Mouse (Mus musculus) brain, embryonic 18.5 days (tissue): ENCODE results near the gene Clba1.

Source experiments
- DNase-seq: peaks from one replicate; pipeline ENCODE4 v3.0.0-alpha.2; 2012; ENCODE audit warnings: low read depth, low spot score

Clba1 gene

DNA sequence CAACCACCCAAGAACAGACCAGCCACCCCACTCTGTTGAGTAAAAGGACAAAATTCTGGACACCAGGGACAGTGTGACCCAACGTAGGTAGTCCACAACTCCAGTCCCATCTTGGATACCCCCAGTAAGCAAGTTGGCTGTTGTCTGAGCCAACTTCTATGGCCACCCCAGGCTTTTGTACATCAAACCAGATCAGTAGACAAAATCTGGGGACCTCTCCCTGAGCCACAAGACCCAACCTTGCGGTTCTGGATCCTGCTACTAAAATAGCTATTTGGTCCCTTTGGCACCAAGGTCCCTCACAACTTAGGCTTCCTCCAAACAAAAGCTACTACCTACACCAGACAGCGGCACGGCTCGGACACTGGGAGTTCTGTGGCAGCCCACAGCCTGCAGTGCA lies 13.7 kb upstream of the Clba1 start:
- DNase-seq, result no peak

DNA sequence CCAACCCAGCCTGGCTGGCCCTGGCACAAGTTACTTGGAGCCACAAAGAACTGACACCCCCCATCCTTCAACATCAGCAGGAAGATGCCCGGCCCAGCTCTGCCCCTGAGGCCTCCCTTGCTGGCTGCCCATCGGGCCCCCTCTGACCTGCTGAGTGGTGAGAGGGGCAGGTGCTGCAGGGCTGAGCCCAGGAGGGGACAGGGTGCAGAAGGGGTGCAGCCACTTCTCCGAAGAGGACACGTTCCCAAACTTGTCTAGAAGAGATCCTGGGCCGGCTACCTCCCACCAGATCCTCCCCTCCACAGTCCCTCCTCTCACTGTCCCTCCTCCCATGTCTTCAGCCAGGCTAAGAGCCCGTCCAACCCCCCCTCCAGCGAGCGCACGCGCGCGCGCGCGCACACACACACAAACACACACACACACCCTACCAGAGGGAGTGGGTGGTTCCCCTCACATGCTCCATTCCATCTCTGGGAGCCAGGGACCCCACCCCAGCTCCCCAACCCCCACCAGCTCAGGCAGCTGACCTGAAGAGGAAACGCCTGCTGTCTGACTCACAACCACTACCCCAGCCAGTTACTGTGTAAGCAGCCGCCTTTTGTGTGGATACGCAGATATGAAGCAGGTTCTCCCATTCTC lies 13.2 kb upstream of the Clba1 start:
- no peak for DNase-seq

DNA sequence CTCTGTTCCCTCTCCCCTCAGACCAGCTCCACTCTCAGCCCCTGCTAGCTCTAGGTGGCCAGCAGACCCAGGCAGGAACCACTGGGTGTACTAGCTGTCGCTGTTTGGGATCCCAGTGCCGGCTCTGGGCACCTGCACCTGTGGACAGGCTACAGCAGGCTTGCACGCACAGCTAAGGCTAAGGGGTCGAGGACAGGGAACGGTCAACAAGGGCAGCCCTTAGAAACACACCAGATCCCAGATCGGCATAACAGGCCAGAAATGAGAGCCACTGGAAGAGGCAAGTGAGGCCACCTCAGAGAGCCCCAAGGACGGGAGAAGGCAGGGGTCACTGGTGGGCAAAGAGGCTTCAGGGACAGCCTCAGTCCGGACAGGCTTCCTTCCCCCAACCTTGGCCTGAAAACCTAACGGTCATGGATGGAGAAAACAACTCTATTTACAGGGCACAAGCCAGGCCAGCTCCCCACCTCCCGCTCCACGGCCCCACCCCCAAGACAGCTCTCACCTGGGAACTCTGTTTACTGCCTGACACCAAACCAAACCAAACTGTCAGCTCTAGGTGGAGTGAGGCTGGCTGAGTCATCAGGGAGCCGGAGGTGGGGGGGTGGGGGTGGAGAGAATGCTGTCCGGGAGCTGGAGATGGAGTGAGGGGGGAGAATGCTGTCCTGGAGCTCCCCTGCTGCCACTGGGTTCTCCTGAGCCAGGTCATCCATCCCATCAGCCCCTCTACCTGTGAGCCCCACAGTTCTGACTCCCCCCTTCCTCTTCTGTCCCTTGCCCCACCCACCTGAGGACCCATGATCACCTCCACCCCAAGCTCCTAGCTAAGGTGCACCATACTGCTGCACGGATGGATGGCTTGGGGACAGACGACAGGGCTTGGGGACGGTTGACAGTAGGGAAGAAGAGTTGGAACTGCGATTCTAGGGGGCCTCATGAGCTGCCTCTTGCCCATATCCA lies 11.9 kb upstream of the Clba1 start:
- DNase-seq, result no peak

DNA sequence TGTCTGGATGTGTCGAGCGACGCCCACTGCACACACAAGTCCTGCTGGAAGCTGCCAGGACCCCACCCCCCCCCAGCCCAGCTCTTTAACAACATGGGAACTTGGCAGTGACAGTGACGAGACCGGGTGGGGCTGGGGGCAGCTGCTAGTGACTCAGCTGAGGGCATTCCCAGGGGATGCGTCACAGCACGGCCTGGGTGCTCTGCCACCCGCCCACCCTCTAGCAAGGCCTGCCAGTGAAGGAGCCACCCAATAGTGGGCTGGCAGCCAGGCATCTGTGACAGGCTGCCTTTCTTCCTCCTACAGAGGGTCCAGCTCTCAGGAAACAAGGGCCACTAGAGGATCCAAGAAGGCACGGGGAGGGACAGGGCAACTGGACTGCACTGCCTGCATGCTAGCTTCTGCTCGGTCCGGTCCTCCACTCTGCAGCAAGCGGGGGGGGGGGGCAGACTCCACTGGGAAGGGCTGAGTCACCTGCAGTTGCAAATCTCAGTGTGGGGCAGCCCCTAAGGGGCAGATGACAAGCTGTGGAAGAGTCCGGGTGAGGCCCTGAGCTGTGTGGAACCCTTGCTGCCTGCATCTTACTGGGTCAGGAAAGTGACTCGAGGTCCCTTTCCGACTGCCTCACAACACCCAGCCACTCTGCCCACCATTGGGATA lies 10.9 kb upstream of the Clba1 start:
- no peak for DNase-seq

DNA sequence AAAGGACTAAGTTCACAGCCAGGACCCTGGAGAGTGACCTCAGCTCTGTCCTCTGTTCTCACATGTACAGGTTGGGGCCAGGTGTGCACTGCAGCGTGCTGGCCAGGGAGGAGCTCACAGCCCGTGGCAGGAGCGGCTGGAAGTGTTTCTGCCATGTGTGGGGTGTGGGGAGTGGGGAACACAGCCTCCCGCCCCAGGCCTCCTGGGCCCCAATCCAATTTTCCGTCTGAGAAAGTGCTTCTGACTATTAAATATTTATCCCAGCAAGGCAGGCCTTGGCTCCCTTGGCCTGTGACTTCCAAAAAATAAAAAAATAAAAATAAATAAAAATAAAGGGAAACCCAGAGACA lies 10.4 kb upstream of the Clba1 start:
- no peak for DNase-seq

DNA sequence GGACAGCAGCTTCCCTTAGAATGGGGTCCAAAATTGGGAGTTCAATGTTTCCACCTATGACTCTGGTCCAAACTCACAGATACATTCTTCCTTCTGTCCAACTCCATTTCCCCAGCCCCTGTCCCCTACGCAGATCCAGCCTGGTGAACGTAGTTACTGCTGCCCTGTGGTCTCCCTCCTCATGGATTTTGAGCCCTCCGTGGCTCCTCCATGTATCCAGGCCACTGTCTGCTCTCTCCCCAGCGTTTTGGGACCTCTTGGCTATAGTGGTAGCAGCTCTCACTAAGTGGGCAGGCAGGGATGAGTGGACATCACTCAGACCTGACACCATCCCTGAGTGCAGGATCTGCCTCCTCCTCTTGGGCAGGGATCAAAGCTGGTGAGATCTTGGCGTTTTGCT lies 10.0 kb upstream of the Clba1 start:
- DNase-seq, result no peak

DNA sequence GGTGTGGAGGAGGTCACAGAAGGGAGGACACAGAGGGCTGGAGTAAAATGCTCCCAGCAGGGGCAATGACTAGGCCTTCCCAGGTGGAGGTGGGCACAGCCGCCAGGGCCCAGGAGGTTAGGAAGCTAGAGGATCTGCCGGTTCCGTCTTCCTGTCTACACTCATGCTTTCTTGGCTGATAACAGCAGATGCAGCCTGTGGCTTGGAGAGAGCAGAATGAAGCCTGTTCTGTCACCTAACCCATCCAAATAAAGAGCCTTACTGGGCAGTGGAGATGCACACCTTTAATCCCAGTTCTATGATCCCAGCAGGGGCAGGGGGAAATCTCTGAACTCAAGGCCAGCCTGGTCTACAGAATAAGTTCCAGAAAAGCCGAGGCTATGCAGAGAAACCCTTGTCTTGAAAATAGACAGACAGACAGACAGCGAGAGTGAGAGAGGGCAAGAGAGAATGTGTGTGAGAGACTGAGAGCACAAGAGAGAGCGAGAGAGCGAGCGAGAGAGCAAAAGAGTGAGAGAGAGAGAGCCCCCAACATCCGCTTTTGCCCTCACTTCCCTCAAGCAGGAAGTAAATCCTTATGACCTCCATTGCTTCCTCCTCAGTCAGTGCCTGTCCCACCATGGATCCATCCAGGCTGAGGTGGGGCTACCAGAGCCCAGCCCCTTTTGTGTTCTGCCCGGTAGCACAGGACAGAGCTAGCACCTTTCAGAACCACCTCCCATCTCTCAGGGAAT lies 9.3 kb upstream of the Clba1 start:
- no peak for DNase-seq

DNA sequence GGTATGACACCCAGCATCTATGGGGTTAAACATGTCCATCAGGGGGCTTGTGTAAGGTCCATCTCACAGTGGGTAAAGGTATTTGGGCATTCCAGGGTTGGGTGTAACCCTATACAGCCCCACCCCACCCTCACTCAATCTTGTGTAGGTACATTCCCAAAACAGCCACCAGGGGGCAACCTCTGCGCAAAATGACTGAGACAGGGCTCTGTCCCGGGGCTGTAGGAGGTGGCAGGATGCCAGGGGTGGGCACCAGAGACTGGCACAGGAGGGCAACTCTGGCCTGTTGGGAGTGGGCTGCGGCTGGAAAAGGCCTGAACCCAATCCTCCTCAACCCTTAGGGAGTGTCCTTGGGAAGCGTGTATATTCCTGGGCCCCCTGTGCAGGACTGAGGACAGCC lies 8.3 kb upstream of the Clba1 start:
- no peak for DNase-seq

DNA sequence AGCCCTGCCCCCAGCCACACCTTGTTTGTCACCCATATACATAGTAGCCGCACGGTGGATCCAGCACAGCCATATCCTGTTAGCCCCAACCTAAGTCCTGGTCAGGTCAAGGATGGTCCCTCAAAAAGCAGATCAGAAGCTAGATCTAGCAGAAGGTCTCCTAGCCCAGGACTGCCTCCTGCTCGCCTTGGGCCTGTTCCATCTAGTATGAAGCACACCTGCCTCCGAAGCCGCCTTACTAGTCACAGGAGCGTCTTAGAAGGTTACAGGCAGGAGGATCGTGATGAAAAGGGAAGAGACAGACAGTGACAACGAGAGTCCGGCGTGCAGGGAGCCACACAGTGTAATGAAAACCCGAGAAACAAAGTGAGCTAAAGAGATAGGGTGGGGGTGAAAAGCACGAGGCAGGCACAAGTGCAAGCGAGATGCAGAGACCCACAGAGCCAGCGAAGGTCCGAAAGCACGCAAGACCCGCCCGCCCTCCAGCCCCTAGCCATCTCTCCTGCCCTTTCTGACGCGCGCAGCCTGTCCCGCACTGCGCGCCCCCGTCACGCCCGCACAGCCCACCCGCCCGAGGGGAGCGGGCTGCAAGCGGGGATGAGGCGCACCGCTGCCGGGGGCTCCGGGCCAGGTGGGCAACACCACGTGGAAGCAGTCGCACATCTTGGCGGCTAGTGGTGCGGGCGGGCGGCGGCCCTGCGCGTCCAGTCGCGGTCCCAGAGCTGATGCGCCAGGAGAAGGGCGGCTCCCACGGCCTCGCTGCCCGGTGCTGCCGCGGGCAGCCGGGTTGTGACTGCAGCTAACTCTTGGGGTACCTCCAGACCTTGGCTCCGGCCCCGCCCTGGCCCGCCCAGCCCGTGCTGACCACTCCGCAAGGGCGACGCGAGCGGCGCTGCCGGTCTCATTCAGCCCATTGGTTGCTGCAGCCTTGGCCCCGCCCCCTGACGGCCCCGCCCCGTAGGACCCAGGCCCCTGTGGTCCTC lies 6.6 kb upstream of the Clba1 start, which contains the start of gene Ahnak2:
Gene Ahnak2, minus strand, starts transcription at position 794 of the 983 bp plus-strand sequence.
- DNase-seq, result no peak

DNA sequence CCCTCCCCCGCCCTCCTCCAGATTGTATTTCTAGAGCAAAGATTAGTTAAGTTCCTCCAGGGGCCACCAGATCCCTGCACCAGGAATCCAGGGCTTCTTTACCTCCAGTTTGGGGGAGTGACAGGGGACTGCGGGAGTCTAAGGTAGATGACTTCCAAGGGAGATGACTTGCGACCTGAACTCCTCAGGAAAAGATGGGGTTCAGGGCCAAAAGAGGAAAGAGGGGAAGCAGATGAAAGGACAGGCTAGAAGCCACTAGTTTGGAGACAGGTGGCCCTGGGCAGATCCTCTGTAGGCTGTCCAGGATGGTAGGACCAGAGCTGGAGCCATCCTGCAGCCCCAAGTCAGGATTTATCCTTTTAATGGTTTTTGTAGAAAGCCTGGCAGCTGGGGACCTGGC lies 5.8 kb upstream of the Clba1 start:
- DNase-seq, result no peak

DNA sequence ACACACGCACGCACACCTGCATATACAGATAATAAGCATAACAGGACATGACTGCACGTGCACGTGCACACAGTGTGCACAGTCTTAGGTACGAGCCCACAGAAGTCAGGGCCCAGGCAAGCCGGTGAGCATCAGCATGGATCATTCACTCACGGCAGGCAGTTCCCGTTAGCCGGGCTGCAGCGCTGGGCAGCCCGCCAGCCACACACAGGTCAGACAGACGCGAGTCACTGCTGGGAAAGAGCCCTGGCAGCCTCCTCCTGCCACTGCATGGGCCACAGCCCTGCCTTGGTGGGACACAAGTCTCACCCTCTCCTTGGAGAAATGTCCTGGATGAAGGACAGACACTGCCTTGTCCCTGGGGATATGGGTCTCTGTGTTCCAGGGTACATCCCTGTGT lies 4.7 kb upstream of the Clba1 start:
- no peak for DNase-seq

DNA sequence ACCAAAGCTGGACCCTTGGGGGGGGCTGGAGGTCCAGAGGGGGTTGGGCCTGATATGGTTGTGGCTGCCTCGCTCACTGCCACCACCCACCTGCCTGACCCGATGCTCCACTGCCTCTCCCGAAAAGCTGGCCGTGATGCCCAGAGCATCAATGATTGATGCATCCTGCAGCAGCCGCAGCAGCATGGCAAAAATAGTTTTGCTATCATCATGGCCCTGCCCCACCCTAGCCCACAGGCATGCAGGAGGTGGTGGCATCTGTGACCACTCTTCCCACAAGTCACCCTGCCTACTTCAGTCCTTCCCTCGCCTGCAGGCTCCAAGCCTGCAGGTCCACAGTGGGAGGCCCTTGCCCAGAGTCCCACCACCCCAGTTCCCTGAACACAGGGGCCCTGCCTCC lies 2.7 kb upstream of the Clba1 start:
- no peak for DNase-seq

DNA sequence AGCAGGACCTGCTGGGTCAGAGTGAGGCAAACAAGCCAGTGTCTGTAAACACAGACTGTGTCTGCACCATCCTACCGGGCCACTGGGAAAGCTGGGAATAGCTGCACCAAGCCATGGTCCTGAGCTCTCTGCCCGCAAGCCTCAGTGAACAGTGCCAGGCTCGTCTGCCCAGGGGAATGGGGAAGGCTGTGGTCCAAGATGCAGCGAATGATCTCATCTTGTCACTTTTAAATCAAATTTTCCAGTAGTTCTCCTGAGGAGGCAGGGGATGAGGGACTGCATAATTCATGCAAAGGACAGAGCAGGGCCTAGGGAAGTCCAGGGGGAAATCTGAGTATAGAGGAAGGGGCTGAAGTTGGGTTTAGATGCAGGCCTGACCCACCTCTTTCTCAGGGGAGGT lies 941 bp upstream of the Clba1 start:
- no peak for DNase-seq

DNA sequence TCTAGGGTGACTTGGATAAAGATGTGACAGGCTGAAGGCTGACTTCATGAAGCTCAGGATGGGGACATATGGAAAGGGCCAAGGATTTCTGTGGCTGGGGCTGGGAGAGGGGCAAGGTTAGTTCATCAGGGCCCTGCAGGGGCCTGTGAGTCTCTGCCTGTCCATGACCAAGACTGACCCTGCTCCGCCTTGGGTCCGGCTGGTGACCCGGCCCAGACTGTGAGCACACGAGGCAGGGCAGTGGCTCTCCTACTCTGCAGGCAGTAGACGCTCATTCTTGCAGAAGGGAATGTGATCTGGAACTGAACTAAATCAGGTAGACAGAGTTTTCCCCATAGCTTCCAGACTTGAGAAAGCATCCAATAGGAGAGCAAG lies 538 bp upstream of the Clba1 start:
- DNase-seq, result no peak

DNA sequence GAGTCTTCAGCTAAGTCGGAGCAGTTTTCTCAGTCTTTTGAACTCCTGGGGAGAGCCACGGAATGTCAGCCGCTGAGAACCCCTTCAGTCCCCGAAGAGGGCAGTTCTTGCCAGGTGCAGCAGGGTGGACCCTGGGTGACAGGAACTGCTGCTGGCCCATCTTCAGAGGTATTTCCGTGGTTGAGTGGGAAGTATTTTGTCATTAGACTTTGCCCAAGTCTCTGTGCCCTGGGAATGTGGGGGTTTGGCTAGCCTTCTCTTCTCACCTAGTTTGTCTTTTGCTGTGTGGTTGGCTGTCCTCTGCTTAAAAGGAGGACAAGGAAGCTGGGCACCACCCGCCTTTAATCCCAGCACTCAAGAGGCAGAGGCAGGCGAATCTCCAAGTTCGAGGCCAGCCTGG lies 904 bp downstream of the Clba1 start:
- DNase-seq, result no peak

DNA sequence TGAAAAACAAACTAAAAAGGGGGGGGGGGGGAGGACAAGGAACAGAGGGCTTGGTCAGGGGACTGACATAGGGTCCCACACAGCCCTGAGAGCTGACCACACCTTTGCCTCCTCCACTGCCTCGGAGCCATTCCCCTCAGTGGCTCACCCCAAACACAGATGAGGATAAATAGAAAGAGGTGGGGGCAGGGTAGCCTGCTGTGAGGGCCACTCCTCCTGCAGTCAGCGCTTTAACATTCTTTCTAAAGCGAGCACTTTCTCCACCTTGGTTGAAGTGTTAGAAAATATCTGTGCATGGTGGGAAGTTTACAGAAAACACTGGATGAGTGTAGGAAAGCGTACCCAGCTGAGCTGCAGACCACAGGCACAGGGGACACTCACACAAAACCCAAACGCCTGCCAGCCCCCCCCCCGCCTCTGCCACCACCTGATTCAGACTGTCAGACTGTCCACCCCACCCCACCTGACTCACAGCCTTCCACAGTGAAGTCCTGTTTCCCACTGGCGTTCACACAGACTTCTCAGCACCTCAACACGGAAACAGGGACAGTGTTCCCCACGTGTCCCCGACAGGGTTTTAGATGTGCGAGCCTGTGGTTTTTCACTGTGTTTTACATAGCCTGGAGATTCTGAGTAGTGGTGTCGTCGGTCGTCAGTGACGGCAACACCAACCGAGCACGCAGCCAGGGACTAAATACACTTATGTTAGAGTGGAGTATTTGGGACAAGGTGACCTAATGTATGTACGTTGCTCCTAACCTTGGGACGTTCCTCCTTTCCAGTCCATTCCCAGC lies 1.6 kb downstream of the Clba1 start:
- DNase-seq, result no peak

DNA sequence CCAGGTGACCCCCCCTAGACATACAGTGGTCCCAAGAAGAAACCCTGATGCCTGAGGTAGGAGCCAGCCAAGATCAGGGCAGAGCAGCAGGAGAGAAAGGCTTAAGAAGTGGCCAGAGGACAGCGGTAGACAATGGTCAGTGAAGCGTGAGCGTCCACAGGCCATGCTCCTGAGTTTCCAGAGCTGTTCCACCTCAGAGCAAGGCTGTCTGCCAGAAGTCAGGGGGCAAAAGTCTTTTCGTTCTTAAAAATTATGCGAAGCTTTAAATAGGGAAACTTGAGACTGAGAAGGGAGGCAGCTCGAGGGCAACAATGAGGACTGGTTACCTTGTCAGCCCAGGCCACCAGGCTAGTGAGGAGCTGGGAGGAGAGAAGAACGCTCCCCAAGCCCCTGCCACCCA lies 4.6 kb downstream of the Clba1 start:
- no peak for DNase-seq

DNA sequence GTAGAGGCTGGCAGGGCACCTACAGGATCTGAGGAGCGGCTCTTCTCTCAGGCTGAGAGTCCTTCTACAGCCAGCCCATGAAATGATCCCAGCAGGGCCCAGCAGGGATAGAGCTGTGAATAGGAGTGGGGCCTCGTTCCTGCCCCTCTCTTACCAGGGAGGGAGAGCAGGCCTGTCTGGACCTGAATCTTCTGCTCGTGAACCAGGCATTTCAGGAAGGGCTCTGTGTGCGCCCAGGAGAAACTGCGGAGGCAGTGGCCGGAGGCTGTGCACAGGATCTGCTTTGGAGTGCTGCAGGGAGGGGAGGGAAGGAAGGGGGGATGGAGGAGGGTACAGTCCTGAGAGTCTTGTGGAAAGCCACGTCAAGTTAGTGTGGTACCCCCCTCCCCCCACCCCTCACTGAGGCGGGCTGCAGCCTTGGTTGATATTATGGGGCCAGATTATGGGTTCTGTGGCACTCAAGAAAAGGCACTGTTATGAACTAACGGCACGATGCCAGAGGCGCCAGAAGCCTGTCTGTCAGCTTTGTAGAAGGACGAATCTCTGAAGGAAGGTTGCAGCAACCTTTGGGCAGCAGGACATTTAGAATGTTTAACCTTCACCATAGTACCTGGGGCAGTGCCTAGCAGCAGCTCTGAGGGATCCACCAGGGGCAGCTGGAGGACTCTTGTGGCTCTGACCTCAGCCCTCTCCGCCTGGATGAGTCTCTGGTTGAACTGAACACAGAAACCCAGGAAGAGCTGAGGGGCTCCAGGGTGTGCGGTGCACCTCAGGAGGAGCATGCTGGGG lies 6.1 kb downstream of the Clba1 start:
- DNase-seq, result no peak

DNA sequence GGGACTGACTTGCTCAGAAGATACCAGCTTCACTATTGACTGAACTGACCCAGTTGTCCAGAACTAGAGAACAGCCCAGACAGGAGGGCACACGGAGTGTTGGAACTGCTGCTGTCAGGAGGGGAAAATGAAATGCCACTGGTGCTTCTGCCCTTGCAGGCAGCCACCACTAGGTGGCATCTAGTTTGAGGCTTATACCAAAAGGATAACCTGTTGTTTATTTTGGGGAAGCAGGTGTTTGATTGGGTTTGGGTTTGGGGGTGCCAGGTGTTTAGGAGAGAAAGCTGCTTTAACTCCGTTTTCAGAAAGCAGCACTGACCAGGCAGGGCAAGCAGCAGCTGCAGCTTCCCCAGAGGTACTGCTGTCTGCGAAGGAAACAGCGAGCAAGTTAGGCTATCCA lies 7.6 kb downstream of the Clba1 start:
- DNase-seq, result no peak
